Mouse (Mus musculus) neural tube, embryonic 15.5 days (tissue): Measurements from ENCODE around the gene Itpkb. TPM values are rescaled to one million over a fixed set of nuclear protein-coding genes. Genes with fewer than 3 reads are reported as not detected.

Experiments used
- ATAC-seq: fragments of 200-750 bp; cut with Nextera tagmentation; 2 replicates; pipeline ENCODE4 v1.8.0; 2017; ENCODE audit warnings: mild to moderate bottlenecking, moderate TSS enrichment, moderate library complexity; ENCODE audit not compliant: low FRiP score
- H3K27ac ChIP-seq: fragments of 300-500 bp; sonication (generic); replicated peaks from 2 replicates; pipeline ENCODE4 v1.5.1; 2015; ENCODE audit warnings: mild to moderate bottlenecking, inconsistent platforms
- H3K27me3 ChIP-seq: fragments of 300-500 bp; sonication (generic); replicated peaks from 2 replicates; pipeline ENCODE4 v1.6.1; 2015; ENCODE audit warnings: inconsistent platforms
- H3K36me3 ChIP-seq: fragments of 300-500 bp; sonication (generic); 2 replicates; pipeline ENCODE4 v1.6.1; 2015; ENCODE audit warnings: inconsistent platforms
- H3K4me1 ChIP-seq: fragments of 300-500 bp; sonication (generic); 2 replicates; pipeline ENCODE4 v1.6.1; 2015; ENCODE audit warnings: inconsistent platforms
- H3K4me2 ChIP-seq: fragments of 300-500 bp; sonication (generic); 2 replicates; pipeline ENCODE4 v1.6.1; 2015; ENCODE audit warnings: inconsistent platforms, mild to moderate bottlenecking, moderate library complexity
- H3K4me3 ChIP-seq: fragments of 300-500 bp; sonication (generic); replicated peaks from 2 replicates; pipeline ENCODE4 v1.5.1; 2015; ENCODE audit warnings: mild to moderate bottlenecking, inconsistent platforms
- H3K9ac ChIP-seq: fragments of 300-500 bp; sonication (generic); replicated peaks from 2 replicates; pipeline ENCODE4 v1.6.1; 2015; ENCODE audit warnings: mild to moderate bottlenecking, inconsistent platforms
- H3K9me3 ChIP-seq: fragments of 300-500 bp; sonication (generic); replicated peaks from 2 replicates; pipeline ENCODE4 v1.6.1; 2016; ENCODE audit warnings: inconsistent platforms
- WGBS: fragments of 180-500 bp; shearing (Covaris S2); methylation state at CpG from one replicate; pipeline ENCODE4 v1.1.7; 2015; ENCODE audit warnings: mixed read lengths; 5-methylcytosine and 5-hydroxymethylcytosine counted together
- polyA plus RNA-seq: library from polyadenylated mRNA; unstranded; fragments of >200 nt; fragmentation: Nextera tagmentation; extraction: Ambion mirVana; gene quantifications from 2 replicates; pipeline ENCODE4 v1.2.1, GENCODE M21; 2015

Gene Itpkb
- polyA plus RNA-seq, 1 experiment from 2014 or later = 4.1 TPM

- H3K27ac ChIP-seq = no peak overlapping the region
- no peak overlapping the region for H3K9ac ChIP-seq
- no peaks in the 10 kb centered on the region for H3K36me3 ChIP-seq
- H3K4me1 ChIP-seq = peaks cover 30% of the 10 kb centered on the region
- ATAC-seq = no peak
- no peak overlapping the region for H3K4me2 ChIP-seq
- H3K4me3 ChIP-seq = no peak overlapping the region
- no peaks in the 10 kb centered on the region for H3K9me3 ChIP-seq
- no peaks in the 10 kb centered on the region for H3K27me3 ChIP-seq
Measured at GRCm38 (mm10) chr1:180349090-180349489, 18.8 kb downstream of the Itpkb start.

- H3K27ac ChIP-seq = no peak overlapping the region
- H3K9me3 ChIP-seq = no peaks in the 10 kb centered on the region
- 49% methylated on average over 3 of the region's 3 CpGs for WGBS
- H3K4me3 ChIP-seq = no peak overlapping the region
- H3K27me3 ChIP-seq = no peaks in the 10 kb centered on the region
- no peak overlapping the region for H3K9ac ChIP-seq
- H3K4me1 ChIP-seq = peaks cover 40% of the 10 kb centered on the region
- ATAC-seq = no peak
- no peak overlapping the region for H3K4me2 ChIP-seq
- no peaks in the 10 kb centered on the region for H3K36me3 ChIP-seq
Measured at GRCm38 (mm10) chr1:180352258-180352657, 22.0 kb downstream of the Itpkb start.

GRCm38 (mm10) chr1:180354129-180354528 is 23.8 kb downstream of the Itpkb start:
- Histone ChIP-seq H3K4me1 (peaks cover 31% of the 10 kb centered on the region), H3K9me3 (no peaks in the 10 kb centered on the region), H3K27me3 (no peaks in the 10 kb centered on the region), H3K4me3 (no peak overlapping the region), H3K36me3 (no peaks in the 10 kb centered on the region), H3K4me2 (no peak overlapping the region), H3K9ac (no peak overlapping the region), H3K27ac (no peak overlapping the region)
- no peak for ATAC-seq
- 66% methylated on average over 4 of the region's 4 CpGs for WGBS

GRCm38 (mm10) chr1:180354976-180355730 is 24.9 kb downstream of the Itpkb start:
- H3K9ac ChIP-seq = no peak overlapping the region
- no peaks in the 10 kb centered on the region for H3K27me3 ChIP-seq
- WGBS = 93% methylated on average over 13 of the region's 13 CpGs
- no peak overlapping the region for H3K27ac ChIP-seq
- H3K36me3 ChIP-seq = no peaks in the 10 kb centered on the region
- no peak overlapping the region for H3K4me3 ChIP-seq
- no peak overlapping the region for H3K4me2 ChIP-seq
- H3K9me3 ChIP-seq = no peaks in the 10 kb centered on the region
- no peak for ATAC-seq
- peaks cover 33% of the 10 kb centered on the region for H3K4me1 ChIP-seq

- 0 out of 2 replicates have a peak, but pooled peaks have one; percentile 23 for ATAC-seq
- Histone ChIP-seq H3K4me1 (peaks cover 28% of the 10 kb centered on the region), H3K27me3 (no peaks in the 10 kb centered on the region), H3K27ac (no peak overlapping the region), H3K9ac (no peak overlapping the region), H3K36me3 (no peaks in the 10 kb centered on the region), H3K4me2 (no peak overlapping the region), H3K4me3 (no peak overlapping the region), H3K9me3 (no peaks in the 10 kb centered on the region)
- WGBS = 81% methylated on average over 4 of the region's 4 CpGs
Measured at GRCm38 (mm10) chr1:180356176-180356575, 25.9 kb downstream of the Itpkb start.

- peaks cover 24% of the 10 kb centered on the region for H3K4me1 ChIP-seq
- no peak overlapping the region for H3K9ac ChIP-seq
- H3K4me3 ChIP-seq = no peak overlapping the region
- ATAC-seq = no peak
- H3K4me2 ChIP-seq = no peak overlapping the region
- WGBS = 77% methylated on average over 6 of the region's 6 CpGs
- H3K9me3 ChIP-seq = no peaks in the 10 kb centered on the region
- H3K36me3 ChIP-seq = no peaks in the 10 kb centered on the region
- H3K27ac ChIP-seq = no peak overlapping the region
- no peaks in the 10 kb centered on the region for H3K27me3 ChIP-seq
Measured at GRCm38 (mm10) chr1:180356857-180357256, 26.6 kb downstream of the Itpkb start.

- Histone ChIP-seq H3K27me3 (no peaks in the 10 kb centered on the region), H3K9ac (no peak overlapping the region), H3K4me3 (no peak overlapping the region), H3K9me3 (no peaks in the 10 kb centered on the region), H3K36me3 (no peaks in the 10 kb centered on the region), H3K4me1 (peaks cover 25% of the 10 kb centered on the region), H3K4me2 (no peak overlapping the region), H3K27ac (no peak overlapping the region; the same call in 1 of the 2 replicates)
- no peak for ATAC-seq
- 59% methylated on average over 7 of the region's 7 CpGs for WGBS
Measured at GRCm38 (mm10) chr1:180357893-180358331, 27.6 kb downstream of the Itpkb start.

- Histone ChIP-seq H3K9ac (no peak overlapping the region), H3K27ac (no peak overlapping the region), H3K4me3 (no peak overlapping the region), H3K4me1 (peaks cover 31% of the 10 kb centered on the region), H3K27me3 (no peaks in the 10 kb centered on the region), H3K4me2 (no peak overlapping the region), H3K36me3 (no peaks in the 10 kb centered on the region), H3K9me3 (no peaks in the 10 kb centered on the region)
- WGBS = 93% methylated on average over 9 of the region's 9 CpGs
- ATAC-seq = no peak
Measured at GRCm38 (mm10) chr1:180358466-180358865, 28.2 kb downstream of the Itpkb start.

- Histone ChIP-seq H3K27me3 (no peaks in the 10 kb centered on the region), H3K27ac (no peak overlapping the region), H3K9ac (no peak overlapping the region), H3K4me2 (no peak overlapping the region), H3K36me3 (no peaks in the 10 kb centered on the region), H3K9me3 (no peaks in the 10 kb centered on the region), H3K4me1 (peaks cover 39% of the 10 kb centered on the region), H3K4me3 (no peak overlapping the region)
- 76% methylated on average over 5 of the region's 5 CpGs for WGBS
- ATAC-seq = no peak
Measured at GRCm38 (mm10) chr1:180359311-180359710, 29.0 kb downstream of the Itpkb start.

- ATAC-seq = no peak
- no peak overlapping the region for H3K9ac ChIP-seq
- peaks cover 54% of the 10 kb centered on the region for H3K4me1 ChIP-seq
- H3K27me3 ChIP-seq = no peaks in the 10 kb centered on the region
- H3K4me2 ChIP-seq = no peak overlapping the region
- no peak overlapping the region for H3K4me3 ChIP-seq
- no peak overlapping the region for H3K27ac ChIP-seq
- no peaks in the 10 kb centered on the region for H3K36me3 ChIP-seq
- no peaks in the 10 kb centered on the region for H3K9me3 ChIP-seq
- 88% methylated on average over 4 of the region's 4 CpGs for WGBS
Measured at GRCm38 (mm10) chr1:180362176-180362575, 31.9 kb downstream of the Itpkb start.

- H3K27ac ChIP-seq = 0 out of 2 replicates have a peak overlapping the region, but pooled peaks have one; percentile 94
Measured at GRCm38 (mm10) chr1:180362844-180363243, 32.6 kb downstream of the Itpkb start.

GRCm38 (mm10) chr1:180363317-180363716 is 33.0 kb downstream of the Itpkb start:
- WGBS = 89% methylated on average over 3 of the region's 3 CpGs
- Histone ChIP-seq H3K9ac (no peak overlapping the region), H3K4me2 (0 out of 2 replicates have a peak overlapping the region, but pooled peaks have one; percentile 67), H3K4me1 (peaks cover 59% of the 10 kb centered on the region), H3K27me3 (no peaks in the 10 kb centered on the region), H3K27ac (peak overlapping the region; percentile 94; the same call in 1 of the 2 replicates), H3K4me3 (no peak overlapping the region), H3K36me3 (no peaks in the 10 kb centered on the region), H3K9me3 (no peaks in the 10 kb centered on the region)
- ATAC-seq = no peak

More at GRCm38 (mm10) chr1:180362844-180363243, 32.6 kb downstream of the Itpkb start:
- Histone ChIP-seq H3K27me3 (no peaks in the 10 kb centered on the region), H3K4me3 (no peak overlapping the region), H3K9me3 (no peaks in the 10 kb centered on the region), H3K36me3 (no peaks in the 10 kb centered on the region), H3K9ac (no peak overlapping the region), H3K4me2 (no peak overlapping the region), H3K4me1 (peaks cover 57% of the 10 kb centered on the region)
- WGBS = 78% methylated on average over 5 of the region's 5 CpGs
- ATAC-seq = no peak
